Mouse (Mus musculus): ENCODE data around the gene Tnpo3.

DNA sequence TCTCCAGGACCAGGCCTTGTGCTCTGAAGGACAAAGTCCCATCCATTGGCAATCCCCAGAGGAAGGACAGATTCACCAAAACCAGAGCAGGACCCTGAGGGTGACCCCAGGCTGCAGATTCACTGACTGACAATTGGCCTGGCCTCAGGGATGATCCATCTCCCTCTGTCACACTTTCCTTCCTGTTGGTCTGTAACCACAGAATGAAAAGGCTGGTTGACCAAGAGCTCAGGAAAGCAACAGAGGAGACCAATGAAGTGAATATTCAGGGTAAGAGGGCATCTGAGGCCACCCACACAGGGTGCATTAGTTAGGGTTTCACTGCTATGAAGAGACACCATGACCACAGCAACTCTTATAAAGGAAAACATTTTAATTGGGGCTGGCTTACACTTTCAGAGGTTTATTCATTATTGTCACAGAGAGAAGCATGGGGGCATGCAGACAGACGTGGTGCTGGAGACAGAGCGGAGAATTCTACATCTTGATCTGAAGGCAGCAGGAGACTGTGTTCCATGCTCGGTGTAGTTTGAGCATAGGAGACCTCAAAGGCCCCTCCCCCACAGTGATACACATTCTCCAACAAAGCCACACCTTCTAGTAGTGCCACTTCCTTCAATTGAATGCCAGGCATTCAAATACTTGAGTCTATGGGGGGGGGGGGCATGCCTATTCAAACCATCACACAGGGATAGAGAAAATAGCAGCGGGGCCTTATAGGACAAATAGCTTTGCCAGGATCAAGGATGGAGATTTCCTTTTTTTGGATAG, 26.8 kb upstream of the Tnpo3 start:
- TF ChIP-seq CTCF (IDR thresholded peaks at IDR 0.05; ENCODE audit: borderline replicate concordance, extremely low read depth, insufficient read depth, insufficient read length) (no peak), POLR2A (IDR thresholded peaks at IDR 0.05; ENCODE audit: borderline replicate concordance, extremely low read depth, insufficient read depth, insufficient read length, poor library complexity, severe bottlenecking) (no peak)

All from brain, embryonic 14.5 days (tissue).